Mouse (Mus musculus) kidney, postnatal 25 days (tissue): ENCODE measurements at regions not wholly inside any gene's neighbourhood (a gene's known extent, or its start where the extent isn't known, plus 50 kb on each side); places are given as distances from the start of the nearest gene placed in this dataset.
A peak's percentile ranks its signal among the peaks of the same experiment; 100 is the strongest.

Source experiments
- DNase-seq, 2 experiments: peaks; one replicate each; pipeline ENCODE4 v3.0.0; 2021; ENCODE audit warnings: mixed read lengths in 2 of 2

DNA sequence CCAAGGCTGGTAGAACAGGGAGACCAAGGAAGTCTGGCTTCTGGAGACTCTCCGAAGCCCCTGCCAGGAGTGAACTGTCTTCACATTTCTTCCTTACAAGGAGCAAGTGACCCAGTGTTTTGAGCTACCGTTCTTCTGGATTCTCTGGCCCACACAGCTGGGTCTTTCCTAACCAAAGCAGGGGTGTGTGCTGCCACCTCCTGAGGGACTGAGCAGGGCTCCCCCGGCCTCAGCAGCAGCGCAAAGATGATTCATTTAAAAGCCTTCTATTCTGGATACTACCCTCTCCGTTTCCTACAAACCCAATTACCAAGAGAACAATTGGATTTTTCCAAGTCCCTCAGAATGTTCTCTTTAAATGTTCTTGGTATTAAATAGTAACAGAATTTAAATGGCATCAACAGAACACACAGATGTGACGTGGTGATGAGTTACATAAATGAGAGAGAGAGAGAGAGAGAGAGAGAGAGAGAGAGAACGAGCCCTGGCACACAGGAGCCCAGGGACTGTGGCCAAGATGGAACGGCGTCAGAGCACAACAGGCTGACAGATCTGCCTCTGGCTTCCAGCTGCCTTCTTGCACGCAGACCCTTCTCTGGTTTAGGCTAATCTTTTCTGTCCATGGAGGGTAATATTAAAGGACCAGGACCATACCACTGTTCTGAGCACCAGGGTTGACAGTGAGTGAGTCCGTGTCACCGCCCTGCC lies 191.6 kb downstream of the Agtpbp1 start:
- no peak for DNase-seq

DNA sequence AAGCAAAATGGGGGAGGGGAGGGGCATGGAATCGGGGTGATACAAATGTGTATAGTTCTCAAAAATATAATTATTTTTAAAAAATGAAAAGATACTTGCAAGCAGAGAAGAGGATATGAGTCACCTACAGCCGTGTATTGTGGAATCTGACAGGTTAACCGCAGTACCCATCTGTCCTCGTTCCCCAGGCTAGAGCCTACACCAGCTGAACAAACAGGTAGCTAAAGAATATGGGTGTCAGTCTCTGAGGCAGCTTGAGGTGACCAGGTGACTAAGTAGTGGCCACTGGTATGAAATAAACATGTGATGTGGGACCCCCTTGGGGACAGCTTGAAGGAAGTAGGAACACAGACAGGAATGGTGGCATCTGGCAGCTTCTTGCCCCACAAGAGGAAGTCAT lies 192.2 kb downstream of the Agtpbp1 start:
- no peak for DNase-seq

DNA sequence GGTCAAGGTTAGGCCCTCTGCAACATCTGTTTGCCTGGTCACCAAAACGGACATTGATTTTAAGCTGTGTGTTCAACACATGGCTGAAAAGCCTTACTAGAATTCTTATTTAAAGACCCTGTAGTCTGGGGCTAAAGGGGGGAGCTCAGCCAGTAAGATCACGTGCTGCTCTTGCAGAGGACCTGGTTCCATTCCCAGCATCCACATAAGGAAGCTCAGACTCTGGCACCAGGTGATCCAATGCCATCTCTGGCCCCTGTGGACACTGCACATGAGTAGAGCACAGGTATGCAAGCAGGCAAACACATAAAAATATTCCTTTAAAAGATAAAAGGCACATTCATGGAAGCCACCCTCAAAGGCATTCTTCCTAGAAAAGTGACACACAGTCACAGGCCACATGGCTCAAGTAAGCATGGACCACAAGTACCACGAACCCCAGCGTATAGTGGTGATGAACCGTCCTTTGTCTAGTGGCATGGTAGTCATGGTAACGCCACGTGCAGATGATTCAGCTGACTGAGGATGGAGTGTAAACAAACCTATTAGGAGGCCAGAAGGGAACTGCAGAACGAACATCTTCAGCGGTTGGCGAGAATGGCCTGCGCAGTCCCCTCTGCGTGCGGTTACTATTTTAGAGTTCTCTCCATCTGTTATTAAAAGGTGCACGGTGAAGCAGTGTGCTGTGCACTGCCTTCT lies 197.3 kb downstream of the Agtpbp1 start:
- no peak for DNase-seq

DNA sequence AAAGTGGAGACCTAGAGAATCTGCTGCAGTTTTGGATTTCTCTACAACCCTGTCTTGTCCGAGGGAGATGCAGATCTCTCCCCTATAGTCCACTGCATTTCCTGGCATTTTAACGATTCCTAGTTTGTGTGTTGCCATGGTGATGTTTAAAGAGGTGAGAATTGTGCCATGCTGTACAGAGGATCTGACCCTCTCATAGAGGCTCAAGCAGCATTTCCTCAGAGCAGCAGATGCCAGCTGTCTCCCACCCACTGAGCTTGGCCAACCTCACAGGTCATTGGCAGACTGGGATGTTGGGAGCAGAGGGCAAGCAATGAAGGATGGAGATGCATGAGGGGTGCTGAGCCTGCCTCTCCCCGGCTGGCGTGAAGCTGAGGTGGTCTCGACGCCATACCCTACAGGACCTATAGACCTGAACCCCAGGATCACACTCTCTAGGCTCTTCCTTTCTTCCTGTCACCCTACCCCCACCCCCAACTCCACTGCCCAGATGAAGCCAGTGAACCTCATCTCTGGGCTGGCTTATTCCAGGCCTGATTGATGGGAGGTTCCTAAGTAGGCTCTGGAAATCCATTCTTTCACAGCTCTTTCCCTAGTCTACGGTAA lies 198.0 kb downstream of the Agtpbp1 start:
- DNase-seq = no peak

DNA sequence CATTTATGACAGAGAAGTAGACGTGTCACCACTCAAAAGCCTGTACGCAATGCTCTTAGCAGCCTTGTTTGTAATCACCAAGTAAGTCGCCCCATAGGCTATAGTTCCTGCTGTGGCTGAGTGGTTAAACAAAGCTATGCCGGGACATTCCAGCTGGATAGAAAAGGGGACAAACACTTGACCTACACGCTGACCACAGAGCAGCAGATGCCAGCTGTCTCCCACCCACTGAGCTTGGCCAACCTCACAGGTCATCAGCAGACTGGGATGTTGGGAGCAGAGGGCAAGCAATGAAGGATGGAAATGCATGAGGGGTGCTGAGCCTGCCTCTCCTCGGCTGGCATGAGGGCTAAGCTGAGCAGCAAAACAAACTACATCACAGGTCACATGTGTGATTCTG lies 199.2 kb downstream of the Agtpbp1 start:
- DNase-seq = no peak

DNA sequence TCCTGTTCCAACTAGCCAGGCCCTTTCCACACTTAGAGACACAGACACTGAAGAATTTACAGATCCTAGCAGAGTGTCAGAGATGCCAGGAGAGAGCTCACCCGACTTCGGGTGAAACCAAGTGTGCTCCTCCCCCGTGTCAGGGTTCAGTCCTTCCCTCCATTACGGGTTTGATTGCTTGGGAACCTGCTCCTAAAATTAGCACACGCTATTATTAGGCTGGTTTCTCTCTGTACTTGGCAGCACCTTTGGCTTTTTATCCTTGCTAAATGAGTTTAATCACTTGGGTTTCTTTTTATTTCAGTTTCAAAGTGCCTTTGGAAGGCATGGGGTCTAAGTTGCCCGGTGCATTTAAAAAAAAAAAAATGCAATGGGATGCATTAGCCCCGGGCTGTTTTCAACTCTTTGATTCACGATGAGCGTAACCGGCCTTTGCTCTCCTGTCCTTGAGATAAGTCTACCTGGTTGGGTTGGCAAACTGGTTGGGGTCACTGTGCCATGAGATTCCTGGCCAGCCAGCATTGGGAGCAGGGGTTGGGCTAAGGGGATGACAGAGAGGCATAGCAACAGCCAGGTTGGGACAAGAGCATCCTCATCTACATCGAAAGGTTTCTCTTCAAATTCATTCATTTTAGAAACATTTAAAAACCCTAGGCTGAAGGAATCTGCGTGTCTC lies 214.7 kb downstream of the Agtpbp1 start:
- no peak for DNase-seq

DNA sequence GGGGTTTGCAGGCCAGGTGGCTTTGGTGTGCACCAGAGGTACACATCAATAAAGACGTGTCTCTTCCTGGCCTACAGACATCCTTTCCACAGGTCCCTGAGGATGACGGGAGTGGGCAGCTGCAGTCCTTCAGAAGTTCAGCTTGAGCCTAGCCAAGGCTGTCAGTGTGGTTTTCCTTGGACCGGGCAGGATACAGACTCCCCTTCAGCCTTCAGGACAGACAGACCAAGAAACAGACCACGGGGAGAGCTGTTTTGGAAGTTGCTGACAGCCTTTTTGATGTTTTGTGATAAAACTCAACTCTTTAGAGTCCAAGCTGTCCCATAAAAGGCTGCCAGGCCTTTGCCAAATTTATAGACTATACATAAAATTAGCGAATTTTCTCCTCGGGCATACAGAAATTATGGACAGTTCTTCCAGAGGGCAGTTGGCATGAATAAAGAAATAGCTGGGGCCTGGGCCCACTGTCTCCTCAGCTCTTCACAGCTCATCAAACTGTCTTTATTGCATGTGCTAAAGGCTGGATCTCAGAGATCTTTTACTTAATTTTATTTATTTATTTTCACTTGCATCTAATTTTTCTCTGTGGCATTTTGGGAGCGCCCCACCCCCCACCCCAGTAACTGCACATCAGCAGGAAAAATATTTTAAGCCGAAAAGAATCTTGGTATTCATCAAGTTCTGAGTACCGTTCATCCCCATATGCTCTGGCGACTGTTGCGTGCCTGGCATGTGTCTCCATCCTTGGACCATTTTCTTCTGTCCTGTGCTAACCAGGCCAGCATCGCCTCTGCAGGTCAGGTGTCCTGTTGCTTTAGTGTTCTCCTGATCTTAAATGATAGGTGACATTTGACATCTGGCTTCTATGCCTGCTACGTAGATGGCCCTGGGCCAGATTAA lies 216.2 kb downstream of the Agtpbp1 start:
- DNase-seq = no peak

DNA sequence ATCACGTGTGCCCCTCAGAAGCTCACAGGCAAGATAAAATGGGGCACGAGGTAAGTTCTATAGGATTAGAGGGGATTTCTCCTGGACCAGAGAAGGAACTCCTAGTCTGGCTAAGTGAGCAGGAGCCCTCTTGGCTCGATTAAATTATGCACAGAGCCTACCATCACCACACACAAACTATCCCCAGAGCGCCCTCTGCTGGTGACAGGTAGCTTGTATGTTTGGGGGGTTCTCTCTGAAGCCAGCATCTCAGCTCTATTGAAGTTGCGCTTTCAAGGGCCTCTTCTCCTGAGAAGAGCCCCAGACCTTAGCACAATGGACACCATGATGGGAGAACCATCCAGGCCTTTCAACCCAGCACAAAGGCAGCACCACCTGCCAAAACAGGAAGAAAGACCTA lies 219.6 kb downstream of the Agtpbp1 start:
- peak; percentile 57 to 83 for DNase-seq

DNA sequence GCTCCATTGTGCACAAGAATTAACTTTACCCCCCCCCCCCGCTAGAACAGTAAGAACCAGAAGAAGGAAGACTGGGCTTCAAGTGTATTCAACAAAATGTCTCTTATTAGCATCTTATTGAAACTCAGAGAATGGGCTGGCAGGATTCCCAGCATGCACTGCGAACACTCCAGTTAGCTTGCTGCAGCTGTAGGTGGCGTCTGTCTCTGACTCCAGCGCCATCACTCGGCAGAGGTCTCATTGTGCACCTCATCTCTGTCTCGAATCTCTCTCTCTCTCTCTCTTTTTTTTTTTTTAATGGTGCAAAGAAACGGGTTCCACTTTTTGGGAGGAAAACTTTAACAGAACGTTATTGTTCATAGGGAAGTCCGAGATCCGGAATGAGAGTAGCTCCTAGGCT lies 221.6 kb downstream of the Agtpbp1 start:
- DNase-seq = no peak

DNA sequence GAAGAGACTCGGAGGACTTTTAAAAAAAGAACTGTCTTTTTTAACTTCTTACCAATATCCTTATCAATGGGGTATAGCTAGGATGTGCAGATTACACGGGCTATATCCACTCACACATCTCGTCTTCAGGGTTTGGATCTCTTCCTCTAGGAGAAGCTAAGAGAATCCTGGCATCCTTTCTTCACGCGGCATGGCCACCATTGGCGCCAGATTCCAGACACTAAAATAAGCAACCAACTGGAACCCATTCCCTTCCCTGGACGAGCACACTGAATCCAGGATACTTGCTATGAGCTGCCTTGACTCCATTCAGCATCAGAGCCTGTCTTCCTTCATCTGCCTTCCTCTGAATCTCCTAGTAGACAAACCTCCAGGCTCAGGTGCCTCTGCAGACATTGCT lies 223.7 kb downstream of the Agtpbp1 start:
- DNase-seq = no peak

DNA sequence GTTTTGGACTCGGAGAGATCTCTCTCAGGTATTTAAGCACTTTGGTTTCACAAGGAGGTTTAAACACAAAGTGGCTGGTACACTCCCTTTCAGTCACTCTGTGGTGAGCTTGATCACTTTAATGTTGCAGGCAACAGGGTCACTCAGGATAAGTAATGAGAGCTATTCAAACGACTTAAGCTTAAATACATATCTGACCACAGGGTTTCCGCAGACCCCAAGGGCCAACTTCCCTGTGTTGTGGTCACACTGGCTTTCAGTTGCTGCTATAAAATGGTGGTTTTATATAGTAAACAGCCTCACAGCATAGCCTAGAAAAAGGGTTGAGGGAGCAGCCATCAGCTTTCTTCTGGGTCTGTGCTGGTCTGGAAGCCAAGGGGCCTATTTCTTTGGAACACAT lies 225.0 kb downstream of the Agtpbp1 start:
- DNase-seq = no peak

DNA sequence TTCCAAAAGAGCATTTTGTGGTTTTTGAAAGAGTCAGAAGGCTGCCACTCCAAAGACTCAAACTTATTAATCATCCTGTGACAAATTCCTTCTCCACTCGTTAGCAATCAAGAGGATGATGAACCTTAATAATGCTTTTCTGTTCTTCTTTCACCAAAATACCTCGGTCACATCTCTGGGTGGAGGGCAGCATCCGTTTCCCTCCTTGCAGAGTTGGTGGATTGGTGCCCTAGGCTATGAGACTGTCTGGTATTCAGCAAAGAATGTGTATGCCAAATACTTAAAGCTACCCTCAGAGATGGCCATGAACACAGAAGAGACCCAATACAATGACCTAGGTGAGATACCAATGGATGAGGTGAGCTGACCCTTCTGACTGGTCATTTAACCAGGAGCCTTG lies 226.6 kb downstream of the Agtpbp1 start:
- no peak for DNase-seq

DNA sequence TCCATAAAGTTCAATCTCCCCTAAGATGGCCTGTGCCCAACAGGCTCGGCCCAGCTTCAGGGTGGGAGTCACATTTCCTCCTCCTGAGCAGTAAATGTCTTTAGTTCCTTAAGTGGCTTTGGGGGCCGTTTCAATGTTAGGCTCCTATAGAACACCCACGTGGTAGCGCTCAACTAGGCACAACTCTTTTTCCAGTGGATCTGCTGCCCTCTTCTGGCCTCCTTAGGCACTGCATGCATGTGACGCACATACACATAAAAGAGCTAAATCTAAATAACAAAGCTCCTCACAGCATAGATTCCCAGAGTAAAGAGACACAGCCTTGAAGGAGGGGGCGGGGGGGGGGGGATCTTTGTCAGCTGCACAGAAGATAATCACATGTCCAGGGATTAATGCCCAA lies 233.6 kb downstream of the Agtpbp1 start:
- no peak for DNase-seq

DNA sequence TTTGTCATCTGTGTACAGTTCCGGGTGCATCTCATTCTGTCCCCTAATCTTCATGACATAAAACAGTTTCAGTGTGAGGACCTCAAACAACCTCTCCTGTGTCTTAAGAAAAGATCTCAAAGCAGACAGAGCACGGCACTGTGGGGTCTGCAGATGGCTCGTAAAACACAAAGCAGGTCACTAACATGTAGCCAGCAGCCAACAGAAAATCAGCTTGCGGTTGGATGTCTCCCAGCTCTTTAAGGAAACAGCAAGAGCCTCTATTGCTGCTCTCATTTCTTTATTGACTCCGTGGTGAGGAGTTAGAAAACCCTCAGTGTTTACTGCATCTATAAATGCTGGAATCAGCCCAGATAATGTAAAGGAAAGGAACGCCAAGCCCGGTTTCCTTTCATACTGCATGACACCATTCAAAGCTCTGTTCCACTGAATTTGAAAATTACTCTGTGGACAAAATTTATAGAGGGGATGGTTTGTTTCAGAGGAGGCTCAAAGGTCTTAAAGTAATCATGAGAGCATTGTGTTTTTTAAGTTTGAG lies 234.3 kb downstream of the Agtpbp1 start:
- DNase-seq = no peak

DNA sequence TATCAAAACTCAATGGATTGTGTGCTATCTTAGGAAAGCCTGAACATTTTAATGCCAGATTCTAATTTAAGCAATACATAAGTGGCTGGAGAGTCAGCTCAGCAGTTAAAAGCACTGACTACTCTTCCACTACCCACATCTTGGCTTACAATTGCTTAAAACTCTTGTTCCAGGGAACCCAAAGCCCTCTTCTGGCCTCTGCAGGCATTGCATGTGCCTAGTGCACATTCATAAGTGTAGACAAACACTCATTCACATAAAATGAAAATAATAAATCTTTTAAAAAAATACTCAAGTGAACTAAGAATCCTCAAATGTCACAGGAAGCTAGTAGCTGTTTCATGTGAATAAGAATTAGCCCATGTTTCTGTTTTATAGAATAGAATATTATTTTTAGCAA lies 236.5 kb downstream of the Agtpbp1 start:
- DNase-seq = no peak

DNA sequence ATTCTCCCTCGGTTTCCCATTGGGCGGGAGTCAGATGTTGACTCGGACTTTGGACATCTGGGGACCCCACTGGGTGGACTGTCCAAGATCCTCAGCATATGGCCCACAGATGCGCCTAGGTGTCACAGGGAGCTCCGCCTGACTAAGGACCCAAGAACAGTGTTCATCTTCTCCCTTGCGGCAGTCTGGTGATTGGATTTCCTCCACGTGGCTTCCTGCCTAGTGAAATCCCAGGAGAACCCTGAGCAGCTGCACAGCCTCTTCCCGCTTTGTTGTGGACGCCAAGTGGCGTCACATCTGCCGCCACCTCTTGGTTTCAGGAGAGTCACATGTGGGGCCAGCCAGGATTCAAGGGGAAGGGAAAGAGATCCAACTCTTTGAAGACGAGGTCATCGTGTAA lies 243.2 kb downstream of the Agtpbp1 start:
- peak in 1 of 2 experiments; percentile 41 for DNase-seq

DNA sequence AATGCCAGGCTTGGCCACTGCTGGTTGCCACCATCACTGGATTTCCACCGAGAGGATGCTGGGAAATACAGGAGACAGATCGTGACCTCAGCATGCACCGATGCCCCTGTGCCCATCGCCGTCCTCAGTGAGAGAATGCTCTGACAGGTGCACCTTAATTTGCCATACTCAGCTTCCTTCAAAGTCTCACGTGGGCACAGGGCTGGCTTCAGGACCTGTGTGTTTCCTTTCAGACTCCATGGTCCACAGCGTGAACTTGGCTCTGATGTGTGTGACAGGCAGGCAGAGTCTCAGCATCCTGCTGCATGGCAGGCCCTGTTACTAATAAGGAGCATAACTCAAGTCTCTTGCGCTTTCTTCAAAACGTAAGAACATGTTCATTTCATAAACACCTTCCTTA lies 246.6 kb downstream of the Agtpbp1 start:
- no peak for DNase-seq

DNA sequence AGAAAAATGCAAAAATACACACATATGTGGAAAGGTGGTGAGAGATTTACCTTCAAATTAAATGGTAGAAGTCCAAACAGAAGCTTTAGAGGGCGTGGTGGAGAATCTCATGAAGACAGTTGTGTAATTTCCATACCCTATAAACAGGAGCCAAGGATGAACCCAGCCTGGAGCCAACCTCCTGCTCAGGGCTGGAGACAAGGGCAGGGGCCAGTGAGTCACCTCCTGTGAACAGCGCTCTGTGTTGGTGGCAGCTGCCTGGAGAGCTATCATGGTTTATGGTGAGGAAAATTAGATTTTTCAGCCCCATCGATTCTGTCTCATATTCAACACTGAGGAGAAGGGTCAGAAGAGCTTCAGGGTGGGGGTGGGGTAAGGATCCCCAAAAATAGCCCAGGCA lies 261.1 kb downstream of the Agtpbp1 start:
- DNase-seq = no peak

DNA sequence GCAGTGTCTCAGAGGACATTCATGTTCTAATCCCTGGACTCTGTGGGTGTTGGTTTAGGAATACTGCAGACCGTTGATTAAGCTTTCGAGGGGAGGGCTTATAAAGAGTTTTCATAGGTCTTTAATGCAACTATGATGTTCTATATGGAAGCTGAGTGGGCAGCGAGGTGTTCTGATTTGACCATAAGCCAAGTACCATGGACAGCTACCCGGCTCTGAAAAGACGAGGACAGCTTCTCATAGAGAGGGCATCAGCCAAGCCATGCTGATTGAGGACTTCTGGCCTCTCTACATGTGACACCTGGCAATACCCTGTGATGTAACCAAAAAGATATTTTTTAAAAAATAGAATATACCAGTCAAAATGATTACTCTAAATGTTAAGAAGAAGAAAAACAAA lies 261.6 kb downstream of the Agtpbp1 start:
- no peak for DNase-seq

DNA sequence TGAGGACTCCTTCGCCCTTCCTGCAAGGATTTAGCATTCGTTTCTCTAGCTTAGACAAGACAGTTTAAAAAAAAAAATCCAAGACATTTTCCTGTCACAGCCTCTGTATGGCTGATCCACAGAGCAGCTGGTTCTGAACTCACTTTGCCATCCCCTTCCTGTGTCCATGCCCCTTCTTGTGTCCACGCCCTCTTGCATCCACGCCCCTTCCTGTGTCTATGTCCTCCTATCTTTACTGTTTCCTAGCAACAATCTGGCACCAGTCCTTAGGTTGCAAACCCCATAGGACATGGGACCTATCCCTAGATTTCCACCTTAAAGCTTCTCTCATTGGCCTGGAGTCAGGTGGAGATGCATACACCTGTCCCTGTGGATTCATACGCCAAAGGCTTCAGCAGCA lies 264.8 kb downstream of the Agtpbp1 start:
- no peak for DNase-seq

DNA sequence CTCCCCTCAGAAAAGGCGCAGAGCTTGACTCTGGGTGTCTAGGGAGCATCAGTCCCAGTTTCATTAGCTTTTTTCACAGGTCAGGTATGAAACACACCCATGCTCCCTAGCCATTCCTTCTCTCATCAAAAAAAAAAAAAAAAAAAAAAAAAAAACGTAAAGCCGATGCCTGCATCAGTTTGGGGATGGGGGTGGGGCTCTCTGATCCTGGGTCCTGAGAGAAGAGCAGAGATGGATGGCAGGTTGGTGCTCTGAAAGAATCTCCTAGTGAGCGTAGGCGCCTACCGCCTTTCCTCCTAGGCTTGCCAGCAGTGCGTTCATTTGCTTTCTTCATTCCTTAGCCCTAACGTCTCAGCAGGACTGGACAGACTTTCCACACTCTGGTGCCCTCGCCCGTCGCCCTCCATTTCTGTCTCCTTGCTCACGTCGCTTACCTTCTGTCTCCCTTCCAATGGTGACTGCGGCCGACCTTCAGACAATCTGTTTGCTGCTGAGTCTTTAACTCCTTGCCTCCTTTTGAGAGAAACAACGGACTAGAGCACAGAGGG lies 267.5 kb downstream of the Agtpbp1 start:
- DNase-seq = no peak

DNA sequence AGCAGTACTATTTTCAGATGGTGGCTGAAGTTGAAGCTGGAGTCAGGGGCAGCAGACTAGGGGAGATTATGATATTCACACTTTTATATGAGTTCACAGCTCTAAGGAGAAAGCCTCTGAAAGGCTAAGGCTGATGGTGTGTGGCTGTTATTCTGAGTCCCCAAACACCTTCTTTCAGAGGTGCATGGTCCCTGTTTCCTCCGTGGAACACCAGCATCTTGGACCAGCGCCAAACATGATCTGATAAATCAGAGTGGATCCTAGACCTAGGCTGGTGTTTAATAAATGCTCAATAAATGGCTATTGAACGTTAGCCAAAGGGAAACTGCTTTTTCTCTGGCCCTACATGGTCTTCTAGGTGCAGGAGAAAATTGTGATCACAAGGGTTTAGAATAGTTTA lies 269.2 kb downstream of the Agtpbp1 start:
- peak in 1 of 2 experiments; percentile 7 for DNase-seq
